21 mouse cellular contexts compared by ENCODE assay signal in genomic region chr13:82276001-82276400, GRCm38 (mm10).
"Had no signal": no experiment of that assay in that cellular context is flagged by ENCODE, and none has a peak within 500 bp of the region (broad histone marks: within the 10 kb centered on the region; RNA-seq: fewer than 3 reads in every experiment).

No protein-coding gene starts in this region.

- H3K36me3 ChIP-seq: intestine, embryonic 15.5 days; kidney, embryonic 15.5 days; limb, embryonic 12.5 days; limb, embryonic 15.5 days; midbrain, embryonic 12.5 days; stomach, embryonic 15.5 days had no signal

- H3K27ac ChIP-seq: intestine, embryonic 15.5 days; kidney, embryonic 15.5 days; left cerebral cortex, adult 2 months; limb, embryonic 12.5 days; limb, embryonic 15.5 days; liver, embryonic 14.5 days; macrophage; midbrain, embryonic 12.5 days; stomach, embryonic 15.5 days had no signal

- H3K9me3 ChIP-seq: intestine, embryonic 15.5 days; kidney, embryonic 15.5 days; limb, embryonic 12.5 days; limb, embryonic 15.5 days; midbrain, embryonic 12.5 days; stomach, embryonic 15.5 days had no signal

- H3K4me3 ChIP-seq: intestine, embryonic 15.5 days; kidney, embryonic 15.5 days; left cerebral cortex, adult 2 months; limb, embryonic 12.5 days; limb, embryonic 15.5 days; midbrain, embryonic 12.5 days; stomach, embryonic 15.5 days had no signal

- H3K4me2 ChIP-seq: intestine, embryonic 15.5 days; kidney, embryonic 15.5 days; limb, embryonic 12.5 days; limb, embryonic 15.5 days; liver, embryonic 11.5 days; lung, embryonic 14.5 days; midbrain, embryonic 12.5 days; stomach, embryonic 15.5 days had no signal

- DNase-seq: kidney, adult 11 months; kidney, adult 8-10 months; kidney, postnatal 10 days; kidney, postnatal 36 days; left cerebral cortex, postnatal 4 days; liver, postnatal 0 days; lung, embryonic 14.5 days; spleen, adult 18-20 months; thymus, postnatal 25 days had no signal

- H3K9ac ChIP-seq: intestine, embryonic 15.5 days; kidney, embryonic 15.5 days; limb, embryonic 12.5 days; limb, embryonic 15.5 days; liver, embryonic 14.5 days; liver, postnatal 0 days; lung, embryonic 14.5 days; midbrain, embryonic 12.5 days; stomach, embryonic 15.5 days had no signal

- ATAC-seq: intestine, embryonic 15.5 days; liver, postnatal 0 days; lung, postnatal 0 days; midbrain, embryonic 16.5 days had no signal

- H3K27me3 ChIP-seq: intestine, embryonic 15.5 days; kidney, embryonic 15.5 days; limb, embryonic 12.5 days; limb, embryonic 15.5 days; midbrain, embryonic 12.5 days; stomach, embryonic 15.5 days had no signal

- H3K4me1 ChIP-seq: intestine, embryonic 15.5 days; kidney, embryonic 15.5 days; limb, embryonic 12.5 days; limb, embryonic 15.5 days; midbrain, embryonic 12.5 days; stomach, embryonic 15.5 days had no signal
